10 mouse cellular contexts compared by ENCODE assay signal in the genomic region with DNA sequence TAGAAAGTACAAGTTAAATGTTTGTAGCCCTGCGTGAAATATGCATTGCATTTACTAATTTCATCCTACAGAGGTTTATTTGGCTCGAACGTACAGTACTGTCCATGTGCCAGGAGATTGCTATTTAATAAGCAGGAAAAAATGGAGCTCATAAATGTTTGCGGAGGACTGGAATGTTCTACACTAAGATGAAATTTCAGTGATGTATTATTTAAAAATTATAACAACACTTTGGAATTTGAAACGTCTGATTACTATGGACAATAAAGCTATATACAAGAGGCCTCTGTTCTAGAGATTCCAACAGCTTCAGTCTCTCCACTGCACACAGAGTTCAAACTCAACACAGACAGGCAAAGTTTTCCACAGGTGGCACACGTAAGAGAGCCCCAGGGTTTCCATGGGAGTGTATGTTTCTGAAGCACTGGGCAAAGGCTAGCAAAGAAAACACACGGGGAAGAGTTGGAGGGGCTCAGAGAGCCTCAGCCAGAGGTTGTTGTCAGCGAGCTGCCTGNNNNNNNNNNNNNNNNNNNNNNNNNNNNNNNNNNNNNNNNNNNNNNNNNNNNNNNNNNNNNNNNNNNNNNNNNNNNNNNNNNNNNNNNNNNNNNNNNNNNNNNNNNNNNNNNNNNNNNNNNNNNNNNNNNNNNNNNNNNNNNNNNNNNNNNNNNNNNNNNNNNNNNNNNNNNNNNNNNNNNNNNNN. TPM values are rescaled to one million over a fixed set of nuclear protein-coding genes. Genes with fewer than 3 reads are reported as not detected.
DNase-seq lines count a peak whose midpoint lies in the region; ATAC-seq lines count a peak whose summit lies in the region.
"Had no signal": no experiment of that assay in that cellular context is flagged by ENCODE, and none has a peak within 500 bp of the region (broad histone marks: within the 10 kb centered on the region; RNA-seq: fewer than 3 reads in every experiment).

No protein-coding gene starts in this region.

- H3K4me3 ChIP-seq in kidney, embryonic 14.5 days (ENCODE audit: low read length) = no peak overlapping the region
- H3K4me3 ChIP-seq: midbrain, embryonic 15.5 days had no signal

- no peak overlapping the region for H3K9ac ChIP-seq in kidney, embryonic 14.5 days (ENCODE audit: low read depth, low read length)
- H3K9ac ChIP-seq: midbrain, embryonic 15.5 days had no signal

- 45% methylated on average over 8 of the region's 8 CpGs for WGBS in kidney, embryonic 14.5 days

- peak; percentile 3 for DNase-seq in kidney, adult 9 months
- DNase-seq in kidney, adult 11 months = no peak
- DNase-seq in embryo, embryonic 11 days = peak; percentile 57
- DNase-seq in right cerebral cortex, postnatal 4 days = no peak
- no peak for DNase-seq in adrenal gland, postnatal 14 days
- no peak for DNase-seq in left cerebral cortex, adult 18-20 months (ENCODE audit: low spot score in 2 of 2)
- DNase-seq: gastrocnemius, postnatal 25 days had no signal

- H3K4me2 ChIP-seq in kidney, embryonic 14.5 days (replicated peaks; ENCODE audit: low read depth, low read length) = no peak overlapping the region
- H3K4me2 ChIP-seq: midbrain, embryonic 15.5 days had no signal

- no peaks in the 10 kb centered on the region for H3K9me3 ChIP-seq in kidney, embryonic 14.5 days (ENCODE audit: control insufficient read depth, low read length)
- H3K9me3 ChIP-seq: midbrain, embryonic 15.5 days had no signal

- H3K4me1 ChIP-seq in kidney, embryonic 14.5 days (ENCODE audit: control insufficient read depth, insufficient read depth, low read length) = peaks cover 8% of the 10 kb centered on the region; the same call in 1 of the 2 replicates
- H3K4me1 ChIP-seq: midbrain, embryonic 15.5 days had no signal

- H3K27ac ChIP-seq in kidney, embryonic 14.5 days (ENCODE audit: low read depth, low read length) = peak overlapping the region; percentile 73; the same call in 1 of the 2 replicates
- H3K27ac ChIP-seq: midbrain, embryonic 15.5 days had no signal

- H3K36me3 ChIP-seq in kidney, embryonic 14.5 days (ENCODE audit: control insufficient read depth, insufficient read depth, low read length) = no peaks in the 10 kb centered on the region
- H3K36me3 ChIP-seq: midbrain, embryonic 15.5 days had no signal

- ATAC-seq in kidney, embryonic 14.5 days (ENCODE audit: low FRiP score, low TSS enrichment) = peak; percentile 86
- ATAC-seq in megakaryocyte-erythroid progenitor cell, adult 5-6 weeks (replicated peaks; ENCODE audit: low FRiP score, low TSS enrichment, poor library complexity, severe bottlenecking) = peak; percentile 87
- ATAC-seq: midbrain, embryonic 15.5 days had no signal

- H3K27me3 ChIP-seq in kidney, embryonic 14.5 days (ENCODE audit: control insufficient read depth, insufficient read depth, low read length) = no peaks in the 10 kb centered on the region
- H3K27me3 ChIP-seq: midbrain, embryonic 15.5 days had no signal

RNA-seq across cellular contexts. Expression of a gene that starts 20.6 kb away (rescaled TPM):
- polyA plus RNA-seq in kidney, embryonic 14.5 days (2014; fragmentation: Nextera tagmentation; extraction: Ambion mirVana) = 3.5 and 4.0 TPM in 2 replicates
- not detected in 2 replicates for total RNA-seq in megakaryocyte-erythroid progenitor cell, adult 5-6 weeks (2014; fragmentation: Nextera tagmentation)
- 0.19 TPM in 1 of 2 replicates, not detected in the other for total RNA-seq in megakaryocyte-erythroid progenitor cell, adult 5-6 weeks (2017)
- 3.0 and 3.3 TPM in 2 replicates for total RNA-seq in adrenal gland, postnatal 14 days (2021)
- 1 to 10 TPM; 6.3 to 7.3 TPM for total RNA-seq in left cerebral cortex, adult 18-20 months (2021)

Comparison
In these comparisons a context has a peak if more than half of its experiments do, and no peak if none do; other contexts are left out.
1. DNase-seq: peak in kidney, adult 9 months (single experiment) and embryo, embryonic 11 days (single experiment); none in kidney, adult 11 months (single experiment), right cerebral cortex, postnatal 4 days (single experiment), adrenal gland, postnatal 14 days (single experiment) and left cerebral cortex, adult 18-20 months (0 of 2).